21 mouse cellular contexts compared by ENCODE assay signal in genomic region chr12:96771222-96771621, GRCm38 (mm10).
DNase-seq lines count a peak whose midpoint lies in the region; ATAC-seq and TF ChIP-seq lines count a peak whose summit lies in the region.
"Had no signal": no experiment of that assay in that cellular context is flagged by ENCODE, and none has a peak within 500 bp of the region (broad histone marks: within the 10 kb centered on the region; RNA-seq: fewer than 3 reads in every experiment).

No protein-coding gene starts in this region.

- no peak overlapping the region for H3K4me3 ChIP-seq in kidney, embryonic 15.5 days (replicated peaks)
- no peak overlapping the region for H3K4me3 ChIP-seq in kidney, postnatal 0 days (replicated peaks; ENCODE audit: low read depth, low read length)
- H3K4me3 ChIP-seq: embryonic facial prominence, embryonic 13.5 days; embryonic facial prominence, embryonic 15.5 days; erythroblast, embryonic 14.5 days; forebrain, embryonic 10.5 days; forebrain, embryonic 12.5 days had no signal

- no peak overlapping the region for H3K4me2 ChIP-seq in kidney, embryonic 15.5 days
- no peak overlapping the region for H3K4me2 ChIP-seq in kidney, postnatal 0 days (ENCODE audit: low read length)
- H3K4me2 ChIP-seq: embryonic facial prominence, embryonic 13.5 days; embryonic facial prominence, embryonic 15.5 days; forebrain, embryonic 12.5 days had no signal

- H3K27ac ChIP-seq in kidney, embryonic 15.5 days: no peak overlapping the region
- H3K27ac ChIP-seq in kidney, postnatal 0 days: no peak overlapping the region
- H3K27ac ChIP-seq: embryonic facial prominence, embryonic 13.5 days; embryonic facial prominence, embryonic 15.5 days; forebrain, embryonic 10.5 days; forebrain, embryonic 12.5 days had no signal

- no peaks in the 10 kb centered on the region for H3K27me3 ChIP-seq in kidney, embryonic 15.5 days
- no peaks in the 10 kb centered on the region for H3K27me3 ChIP-seq in kidney, postnatal 0 days (ENCODE audit: insufficient read depth, low read length)
- H3K27me3 ChIP-seq: embryonic facial prominence, embryonic 13.5 days; embryonic facial prominence, embryonic 15.5 days; forebrain, embryonic 12.5 days had no signal

- H3K36me3 ChIP-seq in kidney, embryonic 15.5 days: no peaks in the 10 kb centered on the region
- no peaks in the 10 kb centered on the region for H3K36me3 ChIP-seq in kidney, postnatal 0 days (ENCODE audit: insufficient read depth, low read length)
- H3K36me3 ChIP-seq: embryonic facial prominence, embryonic 13.5 days; embryonic facial prominence, embryonic 15.5 days; forebrain, embryonic 10.5 days; forebrain, embryonic 12.5 days had no signal

- no peak for TF ChIP-seq CTCF in kidney, postnatal 0 days (IDR thresholded peaks at IDR 0.05; ENCODE audit: low read depth)

- no peak overlapping the region for H3K9ac ChIP-seq in kidney, embryonic 15.5 days
- no peak overlapping the region for H3K9ac ChIP-seq in kidney, postnatal 0 days (ENCODE audit: low read depth, low read length)
- H3K9ac ChIP-seq: embryonic facial prominence, embryonic 13.5 days; embryonic facial prominence, embryonic 15.5 days; forebrain, embryonic 12.5 days had no signal

- H3K4me1 ChIP-seq in kidney, embryonic 15.5 days: no peaks in the 10 kb centered on the region
- no peaks in the 10 kb centered on the region for H3K4me1 ChIP-seq in kidney, postnatal 0 days (replicated peaks; ENCODE audit: insufficient read depth, low read length)
- H3K4me1 ChIP-seq: embryonic facial prominence, embryonic 13.5 days; embryonic facial prominence, embryonic 15.5 days; forebrain, embryonic 10.5 days; forebrain, embryonic 12.5 days had no signal

- DNase-seq in kidney, adult 9 months: no peak
- DNase-seq in kidney, postnatal 0 days (ENCODE audit: low spot score): peak; percentile 62
- DNase-seq in kidney, postnatal 4 days: no peak
- DNase-seq: adrenal gland, adult 2 months; adrenal gland, postnatal 10 days; adrenal gland, postnatal 25 days; cerebellum, adult 11 months; cerebellum, adult 18-20 months; cerebellum, adult 8-10 months; cerebellum, adult 9-11 months; cerebellum, postnatal 14 days; cerebellum, postnatal 36 days; embryo, embryonic 11 days had no signal

- WGBS in kidney, embryonic 15.5 days: 53% methylated on average over 3 of the region's 3 CpGs
- WGBS in kidney, postnatal 0 days: 52% methylated on average over 3 of the region's 3 CpGs

- 0 out of 2 replicates have a peak, but pooled peaks have one; percentile 52 for ATAC-seq in kidney, embryonic 15.5 days (replicated peaks; ENCODE audit: low FRiP score)
- ATAC-seq in kidney, postnatal 0 days (replicated peaks; ENCODE audit: low FRiP score, low read depth): no peak; the same call in 1 of the 2 replicates
- ATAC-seq: forebrain, embryonic 14.5 days; forebrain, embryonic 16.5 days had no signal

- no peaks in the 10 kb centered on the region for H3K9me3 ChIP-seq in kidney, embryonic 15.5 days (replicated peaks)
- H3K9me3 ChIP-seq in kidney, postnatal 0 days (replicated peaks; ENCODE audit: low read length): no peaks in the 10 kb centered on the region
- H3K9me3 ChIP-seq: embryonic facial prominence, embryonic 13.5 days; embryonic facial prominence, embryonic 15.5 days; forebrain, embryonic 10.5 days; forebrain, embryonic 12.5 days had no signal
